Mouse (Mus musculus): ENCODE data around the gene Gm16513.
"Not testable (repeated sequence)": the region's sequence is repeated elsewhere in the genome, so short reads cannot be mapped to it uniquely, and the experiment has no call there.

The Gm16513 gene

DNA sequence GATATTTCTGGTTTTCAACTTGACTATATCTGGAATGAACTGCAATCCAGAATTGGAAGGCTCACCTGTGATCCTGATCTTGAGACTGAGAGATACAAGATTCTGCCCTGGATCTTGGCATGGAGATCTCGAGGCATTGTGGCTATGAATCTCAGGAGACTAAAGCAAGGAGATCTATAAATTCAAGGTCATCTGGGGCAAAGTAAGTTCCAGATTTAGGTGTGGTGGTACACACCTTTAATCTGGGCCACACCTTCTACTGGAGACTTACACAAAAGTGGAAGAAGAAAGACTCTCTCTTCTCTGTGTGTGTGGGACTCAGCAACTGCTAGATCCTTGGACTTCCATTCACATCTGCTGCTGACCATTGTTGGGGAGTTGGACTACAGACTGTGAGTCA, at the start of gene Gm16513:
Gm16513 (plus strand) TSS at position 301 of the 400 bp plus-strand sequence.
- CTCF ChIA-PET: not testable (repeated sequence)
